Mouse (Mus musculus) cerebellum, postnatal 36 days (tissue): ENCODE results near the gene Gnat1.

ENCODE experiments used
- DNase-seq, 2 experiments: peaks; one replicate each; pipeline ENCODE4 v3.0.0; 2021 to 2022; ENCODE audit warnings: mixed read lengths in 2 of 2

The Gnat1 gene

GRCm38 (mm10) chr9:107625351-107626128 lies 54.0 kb downstream of the Gnat1 start:
- no peak for DNase-seq

- DNase-seq, result no peak
Observed at GRCm38 (mm10) chr9:107624951-107625350, 54.6 kb downstream of the Gnat1 start.

GRCm38 (mm10) chr9:107624539-107624938 lies 55.0 kb downstream of the Gnat1 start:
- no peak for DNase-seq
